Mouse (Mus musculus): ENCODE data around the gene Rdx. TPM values are rescaled to one million over a fixed set of nuclear protein-coding genes. Genes with fewer than 3 reads are reported as not detected.

Gene Rdx
- total RNA-seq (2023), result 10 to 100 TPM; 66.5 to 69.1 TPM

DNA sequence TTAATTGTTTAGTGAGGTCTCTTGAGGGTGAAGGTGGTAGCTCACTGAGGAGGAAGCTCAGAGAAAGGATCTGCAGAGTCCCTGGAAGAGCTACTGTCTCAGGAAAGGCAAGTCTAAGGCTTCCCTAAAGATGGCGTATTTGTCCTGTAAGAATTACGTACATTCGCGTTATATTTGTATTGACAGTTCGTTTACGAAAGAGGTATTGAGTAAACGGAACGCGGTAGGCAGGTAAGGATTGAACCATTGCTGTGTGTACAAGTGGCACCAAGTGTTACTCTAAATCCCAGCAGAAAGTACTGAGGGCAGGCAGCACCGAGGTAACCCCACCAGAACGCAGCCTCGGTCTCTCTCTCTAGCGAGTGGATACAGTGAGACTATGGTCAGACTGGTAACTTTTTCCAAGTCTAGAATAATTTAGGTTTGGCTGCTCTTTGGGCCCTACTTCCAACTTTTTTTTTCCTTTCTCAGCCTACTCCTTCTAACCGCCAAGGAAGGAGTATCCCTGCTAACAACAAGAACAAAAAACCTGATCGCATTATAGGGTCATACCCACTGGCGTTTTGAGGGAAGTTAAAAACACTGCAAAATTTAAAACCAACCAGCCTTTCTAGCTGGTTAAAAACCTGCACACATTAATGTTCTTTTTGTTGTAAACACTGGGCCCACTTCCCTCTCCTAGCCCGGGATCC is at the start of gene Rdx:
Rdx (plus strand) TSS at position 45 of the 692 bp plus-strand sequence.

Other genes with a start within 250 kb of the Rdx start
- gene Fdx1, start 83.6 kb upstream of the Rdx start, total RNA-seq (2023), result 10 to 100 TPM; 15.1 to 15.9 TPM
- gene Zc3h12c, start 121.4 kb downstream of the Rdx start, total RNA-seq (2023), result 1 to 10 TPM in 1 of 2 experiments, under 1 TPM in 1; 0.56 to 1.0 TPM

All from T-cell, adult 66 days (primary cell).